Comparison of ENCODE assay signal across 13 mouse cellular contexts in genomic region chr19:55343274-55343673, GRCm38 (mm10).
"Had no signal": no experiment of that assay in that cellular context is flagged by ENCODE, and none has a peak within 500 bp of the region (broad histone marks: within the 10 kb centered on the region; RNA-seq: fewer than 3 reads in every experiment).

No protein-coding gene starts in this region.

- H3K27me3 ChIP-seq: kidney, embryonic 15.5 days; neural tube, embryonic 13.5 days had no signal

- H3K9me3 ChIP-seq: kidney, embryonic 15.5 days; limb, embryonic 10.5 days; neural tube, embryonic 13.5 days had no signal

- H3K4me2 ChIP-seq: hindbrain, embryonic 14.5 days; kidney, embryonic 15.5 days; neural tube, embryonic 13.5 days had no signal

- H3K9ac ChIP-seq: hindbrain, embryonic 14.5 days; kidney, embryonic 15.5 days; liver, embryonic 14.5 days; neural tube, embryonic 13.5 days had no signal

- H3K4me3 ChIP-seq: kidney, embryonic 15.5 days; left cerebral cortex, adult 2 months; limb, embryonic 10.5 days; neural tube, embryonic 13.5 days had no signal

- DNase-seq: kidney, adult 11 months; lung, adult 2 months; lung, postnatal 36 days; midbrain, embryonic 14.5 days; right cerebral cortex, postnatal 14 days; thymus, postnatal 14 days had no signal

- H3K36me3 ChIP-seq: kidney, embryonic 15.5 days; neural tube, embryonic 13.5 days had no signal

- ATAC-seq: lung, postnatal 0 days had no signal

- H3K27ac ChIP-seq: hindbrain, embryonic 14.5 days; kidney, embryonic 15.5 days; left cerebral cortex, adult 2 months; limb, embryonic 10.5 days; liver, embryonic 14.5 days; neural tube, embryonic 13.5 days had no signal

- H3K4me1 ChIP-seq: kidney, embryonic 15.5 days; limb, embryonic 10.5 days; neural tube, embryonic 13.5 days had no signal
